Mouse (Mus musculus): ENCODE data around the gene Gm37419. TPM values are rescaled to one million over a fixed set of nuclear protein-coding genes. Genes with fewer than 3 reads are reported as not detected.

The Gm37419 gene
- not detected for polyA plus RNA-seq (2012; fragmentation: generic; extraction: Trizol)

- H3ac ChIP-seq (ENCODE audit: control insufficient read depth, insufficient read length) = peak within 1 kb of the TSS; percentile 81
- peak within 1 kb of the TSS; percentile 89 for H3K4me2 ChIP-seq (ENCODE audit: low read depth)
- H3K4me3 ChIP-seq = peak within 1 kb of the TSS; percentile 92
- TF ChIP-seq POLR2A (IDR thresholded peaks at IDR 0.05; ENCODE audit: insufficient read length, low read depth) (peak; percentile 75), TCF3 (IDR thresholded peaks at IDR 0.05; ENCODE audit: insufficient read length, low read depth) (no peak), REST (IDR thresholded peaks at IDR 0.05; ENCODE audit: insufficient read depth, insufficient read length) (no peak), USF1 (IDR thresholded peaks at IDR 0.05; ENCODE audit: low read depth) (peak; percentile 98), TCF12 (IDR thresholded peaks at IDR 0.05; ENCODE audit: insufficient read depth, poor library complexity, severe bottlenecking) (no peak), MYOD1 (IDR thresholded peaks at IDR 0.05; ENCODE audit: control insufficient read depth in 1 of 3, insufficient read length in 2 of 3, low read depth in 2 of 3) (no peak), E2F4 (IDR thresholded peaks at IDR 0.05; ENCODE audit: insufficient read depth) (no peak), SRF (IDR thresholded peaks at IDR 0.05; ENCODE audit: control insufficient read depth, insufficient read length, low read depth) (peak; percentile 22), CEBPB (IDR thresholded peaks at IDR 0.05; ENCODE audit: insufficient read depth, poor library complexity, severe bottlenecking) (peak; percentile 83), POLR2AphosphoS2 (IDR thresholded peaks at IDR 0.05; ENCODE audit: insufficient read length, low read depth) (peak; percentile 85), MAX (IDR thresholded peaks at IDR 0.05; ENCODE audit: low read depth) (peak; percentile 17), MYOG (IDR thresholded peaks at IDR 0.05; ENCODE audit: control insufficient read depth in 1 of 3, insufficient read depth in 1 of 3, insufficient read length in 2 of 3, low read depth in 2 of 3) (no peak)
- H3K36me3 ChIP-seq (ENCODE audit: control insufficient read depth, insufficient read depth) = no peaks in the 10 kb centered on the region
- peaks cover 53% of the 10 kb centered on the region for H3K79me2 ChIP-seq (ENCODE audit: control insufficient read depth, insufficient read depth)
- H3K27me3 ChIP-seq (ENCODE audit: control insufficient read depth, insufficient read depth, insufficient read length) = no peaks in the 10 kb centered on the region
Observed at GRCm38 (mm10) chr16:23988466-23989208, at the start of gene Gm37419, which contains the start of gene Bcl6. TSS of gene Gm37419 (plus strand) at chr16:23988482. TSS of gene Bcl6 (minus strand) at chr16:23988852.

DNA sequence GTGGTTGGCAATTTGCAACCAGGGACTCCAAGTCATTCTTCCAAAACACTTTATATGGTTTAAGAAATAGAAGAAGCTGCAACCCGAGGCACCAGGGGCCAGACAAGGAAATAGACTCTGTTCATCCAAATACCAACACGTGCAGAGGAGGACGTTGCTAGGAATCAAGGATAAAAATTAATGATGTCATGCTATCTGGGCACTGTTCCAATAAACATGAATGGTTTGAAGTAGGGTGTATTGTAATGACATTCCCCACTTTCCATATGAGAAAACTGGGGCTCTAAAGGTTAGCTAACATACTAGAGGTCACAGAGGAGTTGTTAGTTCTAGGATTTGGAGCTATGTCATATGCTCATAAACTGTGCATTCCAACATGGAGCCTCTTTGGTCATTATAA, 43.5 kb upstream of the Gm37419 start:
- TF ChIP-seq TCF3 (IDR thresholded peaks at IDR 0.05; ENCODE audit: insufficient read length, low read depth) (no peak), TCF12 (IDR thresholded peaks at IDR 0.05; ENCODE audit: insufficient read depth, poor library complexity, severe bottlenecking) (no peak), REST (IDR thresholded peaks at IDR 0.05; ENCODE audit: insufficient read depth, insufficient read length) (no peak), POLR2A (IDR thresholded peaks at IDR 0.05; ENCODE audit: insufficient read length, low read depth) (no peak), USF1 (IDR thresholded peaks at IDR 0.05; ENCODE audit: low read depth) (no peak)
- Histone ChIP-seq H3ac (ENCODE audit: control insufficient read depth, insufficient read length) (no peak overlapping the region), H3K27me3 (ENCODE audit: control insufficient read depth, insufficient read depth, insufficient read length) (no peaks in the 10 kb centered on the region), H3K4me2 (ENCODE audit: low read depth) (no peak overlapping the region), H3K4me3 (no peak overlapping the region), H3K79me2 (ENCODE audit: control insufficient read depth, insufficient read depth) (no peaks in the 10 kb centered on the region), H3K36me3 (ENCODE audit: control insufficient read depth, insufficient read depth) (no peaks in the 10 kb centered on the region)

- TF ChIP-seq POLR2AphosphoS2 (IDR thresholded peaks at IDR 0.05; ENCODE audit: insufficient read length, low read depth) = no peak
- TF ChIP-seq USF1 (IDR thresholded peaks at IDR 0.05; ENCODE audit: low read depth) = no peak
- no peak for TF ChIP-seq SRF (IDR thresholded peaks at IDR 0.05; ENCODE audit: control insufficient read depth, insufficient read length, low read depth)
- TF ChIP-seq TCF12 (IDR thresholded peaks at IDR 0.05; ENCODE audit: insufficient read depth, poor library complexity, severe bottlenecking) = no peak
- no peak for TF ChIP-seq MYOD1 (IDR thresholded peaks at IDR 0.05; ENCODE audit: control insufficient read depth in 1 of 3, insufficient read length in 2 of 3, low read depth in 2 of 3)
- no peak for TF ChIP-seq MAX (IDR thresholded peaks at IDR 0.05; ENCODE audit: low read depth)
- no peak for TF ChIP-seq CEBPB (IDR thresholded peaks at IDR 0.05; ENCODE audit: insufficient read depth, poor library complexity, severe bottlenecking)
- TF ChIP-seq TCF3 (IDR thresholded peaks at IDR 0.05; ENCODE audit: insufficient read length, low read depth) = no peak
- TF ChIP-seq E2F4 (IDR thresholded peaks at IDR 0.05; ENCODE audit: insufficient read depth) = no peak
- no peak for TF ChIP-seq MYOG (IDR thresholded peaks at IDR 0.05; ENCODE audit: control insufficient read depth in 1 of 3, insufficient read depth in 1 of 3, insufficient read length in 2 of 3, low read depth in 2 of 3)
- TF ChIP-seq POLR2A (IDR thresholded peaks at IDR 0.05; ENCODE audit: insufficient read length, low read depth) = no peak
- no peak for TF ChIP-seq REST (IDR thresholded peaks at IDR 0.05; ENCODE audit: insufficient read depth, insufficient read length)
- Histone ChIP-seq H3ac (ENCODE audit: control insufficient read depth, insufficient read length) (no peak overlapping the region), H3K4me2 (ENCODE audit: low read depth) (no peak overlapping the region), H3K4me3 (no peak overlapping the region), H3K36me3 (ENCODE audit: control insufficient read depth, insufficient read depth) (no peaks in the 10 kb centered on the region), H3K79me2 (ENCODE audit: control insufficient read depth, insufficient read depth) (no peaks in the 10 kb centered on the region), H3K27me3 (ENCODE audit: control insufficient read depth, insufficient read depth, insufficient read length) (no peaks in the 10 kb centered on the region)
Observed at GRCm38 (mm10) chr16:23947654-23948053, 40.6 kb upstream of the Gm37419 start.

GRCm38 (mm10) chr16:23952101-23952727, 36.1 kb upstream of the Gm37419 start:
- no peaks in the 10 kb centered on the region for H3K36me3 ChIP-seq (ENCODE audit: control insufficient read depth, insufficient read depth)
- H3K4me2 ChIP-seq (ENCODE audit: low read depth) = no peak overlapping the region
- no peaks in the 10 kb centered on the region for H3K79me2 ChIP-seq (ENCODE audit: control insufficient read depth, insufficient read depth)
- H3ac ChIP-seq (ENCODE audit: control insufficient read depth, insufficient read length) = no peak overlapping the region
- no peaks in the 10 kb centered on the region for H3K27me3 ChIP-seq (ENCODE audit: control insufficient read depth, insufficient read depth, insufficient read length)
- H3K4me3 ChIP-seq = no peak overlapping the region
- TF ChIP-seq USF1 (IDR thresholded peaks at IDR 0.05; ENCODE audit: low read depth) = no peak
- TF ChIP-seq REST (IDR thresholded peaks at IDR 0.05; ENCODE audit: insufficient read depth, insufficient read length) = no peak
- no peak for TF ChIP-seq SRF (IDR thresholded peaks at IDR 0.05; ENCODE audit: control insufficient read depth, insufficient read length, low read depth)
- no peak for TF ChIP-seq MYOG (IDR thresholded peaks at IDR 0.05; ENCODE audit: control insufficient read depth in 1 of 3, insufficient read depth in 1 of 3, insufficient read length in 2 of 3, low read depth in 2 of 3)
- no peak for TF ChIP-seq MAX (IDR thresholded peaks at IDR 0.05; ENCODE audit: low read depth)
- TF ChIP-seq POLR2AphosphoS2 (IDR thresholded peaks at IDR 0.05; ENCODE audit: insufficient read length, low read depth) = no peak
- TF ChIP-seq CEBPB (IDR thresholded peaks at IDR 0.05; ENCODE audit: insufficient read depth, poor library complexity, severe bottlenecking) = no peak
- TF ChIP-seq E2F4 (IDR thresholded peaks at IDR 0.05; ENCODE audit: insufficient read depth) = no peak
- no peak for TF ChIP-seq MYOD1 (IDR thresholded peaks at IDR 0.05; ENCODE audit: control insufficient read depth in 1 of 3, insufficient read length in 2 of 3, low read depth in 2 of 3)
- TF ChIP-seq TCF12 (IDR thresholded peaks at IDR 0.05; ENCODE audit: insufficient read depth, poor library complexity, severe bottlenecking) = no peak
- no peak for TF ChIP-seq POLR2A (IDR thresholded peaks at IDR 0.05; ENCODE audit: insufficient read length, low read depth)

Measured in myocyte (in vitro differentiated cells).